Mouse (Mus musculus) midbrain, postnatal 0 days (tissue): ENCODE data around the gene Taf11. TPM values are rescaled to one million over a fixed set of nuclear protein-coding genes. Genes with fewer than 3 reads are reported as not detected.
A peak's percentile ranks its signal among the peaks of the same experiment; 100 is the strongest.

Experiments used
- ATAC-seq: fragments of 200-750 bp; cut with Nextera tagmentation; 2 replicates; pipeline ENCODE4 v1.8.0; 2017; ENCODE audit warnings: moderate number of reproducible peaks, mild to moderate bottlenecking, moderate TSS enrichment, moderate library complexity; ENCODE audit not compliant: low FRiP score
- DNase-seq: peaks from one replicate; pipeline ENCODE4 v3.0.0-alpha.2; 2015; ENCODE audit warnings: low spot score
- H3K27ac ChIP-seq: fragments of 300-500 bp; sonication (generic); 2 replicates; pipeline ENCODE4 v1.5.1; 2014; ENCODE audit warnings: low read depth, mild to moderate bottlenecking, low read length, mixed read lengths
- H3K27me3 ChIP-seq: fragments of 300-500 bp; sonication (generic); 2 replicates; pipeline ENCODE4 v1.6.1; 2014; ENCODE audit warnings: low read length, control low read depth, mixed read lengths; ENCODE audit not compliant: insufficient read depth
- H3K36me3 ChIP-seq: fragments of 300-500 bp; sonication (generic); 2 replicates; pipeline ENCODE4 v1.6.1; 2014; ENCODE audit warnings: low read length, control low read depth, mixed read lengths; ENCODE audit not compliant: insufficient read depth
- H3K4me1 ChIP-seq: fragments of 300-500 bp; sonication (generic); 2 replicates; pipeline ENCODE4 v1.6.1; 2014; ENCODE audit warnings: mild to moderate bottlenecking, control low read depth, antibody characterized with exemption, low read length, mixed read lengths; ENCODE audit not compliant: insufficient read depth
- H3K4me2 ChIP-seq: fragments of 300-500 bp; sonication (generic); 2 replicates; pipeline ENCODE4 v1.6.1; 2014; ENCODE audit warnings: low read depth, mild to moderate bottlenecking, low read length, mixed read lengths; ENCODE audit not compliant: poor library complexity, severe bottlenecking
- H3K4me3 ChIP-seq: fragments of 300-500 bp; sonication (generic); 2 replicates; pipeline ENCODE4 v1.5.1; 2014; ENCODE audit warnings: low read depth, mild to moderate bottlenecking, low read length, moderate library complexity
- H3K9ac ChIP-seq: fragments of 300-500 bp; sonication (generic); replicated peaks from 2 replicates; pipeline ENCODE4 v1.6.1; 2014; ENCODE audit warnings: mild to moderate bottlenecking, low read length, moderate library complexity, mixed read lengths; ENCODE audit not compliant: poor library complexity, severe bottlenecking
- H3K9me3 ChIP-seq: fragments of 300-500 bp; sonication (generic); 2 replicates; pipeline ENCODE4 v1.6.1; 2016; ENCODE audit warnings: low read length, control low read depth
- CTCF ChIP-seq: IDR thresholded peaks from 2 replicates; pipeline ENCODE4 v1.5.1; 2016; ENCODE audit warnings: antibody characterized with exemption, mild to moderate bottlenecking
- WGBS: fragments of 180-500 bp; shearing (Covaris S2); extraction: QIAGEN DNeasy Blood & Tissue Kit; methylation state at CpG from one replicate; pipeline ENCODE4 v1.1.7; 2014; 5-methylcytosine and 5-hydroxymethylcytosine counted together
- polyA plus RNA-seq: library from polyadenylated mRNA; unstranded; fragments of >200 nt; fragmentation: Nextera tagmentation; extraction: Ambion mirVana; gene quantifications from 2 replicates; pipeline ENCODE4 v1.2.1, GENCODE M21; 2015
- total RNA-seq: library from RNA; depleted of rRNA; stranded (reverse); fragments of >200 nt; gene quantifications from 2 replicates; pipeline ENCODE4 v1.2.3, GENCODE M21; 2014; rRNA removed

Taf11 gene
- total RNA-seq (18.1 and 21.0 TPM in 2 replicates), polyA plus RNA-seq (49.7 and 59.9 TPM in 2 replicates)

DNA sequence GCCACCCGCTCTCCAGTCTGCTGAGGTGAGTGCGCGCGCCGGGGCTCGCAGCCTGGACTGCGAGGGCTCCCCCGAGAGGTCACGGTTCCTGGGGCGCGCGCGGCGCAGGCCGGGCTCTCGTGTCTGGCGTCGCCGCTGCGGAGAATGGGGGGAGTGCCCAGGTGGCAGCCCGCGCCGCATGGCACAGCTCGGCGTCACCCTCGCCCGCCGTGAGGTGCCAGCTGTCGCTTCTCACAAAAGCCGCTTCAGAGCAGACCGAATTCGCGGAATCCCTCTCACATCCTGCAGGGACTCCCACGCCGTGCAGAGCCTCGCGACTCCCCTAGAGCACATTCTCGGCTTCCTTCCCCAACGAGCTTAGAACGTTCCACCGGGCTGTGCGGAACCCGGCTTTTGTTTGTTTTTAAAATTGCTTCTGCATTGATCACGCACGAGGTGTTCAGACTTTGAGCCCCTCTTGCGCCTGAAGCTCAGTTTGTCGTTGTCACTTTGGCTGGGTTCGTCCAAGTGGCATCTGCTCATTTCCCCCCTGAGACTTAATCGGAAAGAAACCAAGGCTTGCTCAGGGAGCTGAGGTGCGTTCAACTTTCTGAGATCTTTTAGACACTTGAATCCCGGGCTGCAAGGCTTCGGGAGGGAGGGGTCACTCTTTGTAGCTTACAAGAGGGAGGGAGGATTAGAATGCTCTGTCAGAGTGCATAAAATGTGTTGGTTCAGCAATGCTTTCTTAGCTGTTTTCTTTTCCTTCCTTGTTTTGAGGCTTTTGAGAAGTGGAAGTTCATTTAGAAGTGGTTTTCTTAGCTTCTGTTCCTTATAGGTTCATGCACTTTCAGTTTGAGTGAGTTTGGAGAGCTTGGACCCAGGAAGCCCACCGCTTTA is at the start of gene Taf11:
Gene Taf11 (minus strand): TSS at position 223 of the 879 bp plus-strand sequence.
- WGBS: 1% methylated on average over 47 of the region's 53 CpGs
- H3K4me3 ChIP-seq: peak within 1 kb of the TSS; percentile 91
- no peaks in the 10 kb centered on the region for H3K9me3 ChIP-seq
- peak within 1 kb of the TSS; percentile 85 for H3K27ac ChIP-seq
- ATAC-seq (peak; percentile 64), DNase-seq (peak; percentile 65)
- H3K4me2 ChIP-seq: peak within 1 kb of the TSS; percentile 87
- no peaks in the 10 kb centered on the region for H3K36me3 ChIP-seq
- TF ChIP-seq CTCF: no peak
- H3K9ac ChIP-seq: peak within 1 kb of the TSS; percentile 83
- peaks cover 8% of the 10 kb centered on the region for H3K4me1 ChIP-seq
- H3K27me3 ChIP-seq: no peaks in the 10 kb centered on the region

DNA sequence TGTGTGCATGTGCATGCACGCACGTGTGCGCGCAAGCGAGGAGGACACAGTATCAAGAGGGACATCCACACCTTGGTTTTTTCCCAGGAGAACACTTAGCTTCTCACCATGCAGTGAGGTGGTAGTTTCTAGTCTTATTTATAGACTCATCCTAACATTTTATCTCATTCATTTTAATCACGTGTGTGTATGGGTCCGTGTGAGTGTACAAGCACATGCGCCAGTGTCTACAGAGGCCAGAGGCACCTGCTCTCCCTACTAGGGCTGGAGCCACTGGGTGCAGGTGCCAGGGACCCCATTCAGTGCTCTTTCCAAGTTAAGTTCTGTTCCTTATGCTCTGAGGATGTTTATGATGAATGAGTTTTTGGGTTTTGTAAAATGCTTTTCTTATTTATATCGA is 48.0 kb upstream of the Taf11 start:
- Histone ChIP-seq H3K36me3 (no peaks in the 10 kb centered on the region), H3K4me1 (no peaks in the 10 kb centered on the region), H3K4me3 (no peak overlapping the region), H3K27ac (no peak overlapping the region), H3K9ac (no peak overlapping the region), H3K4me2 (no peak overlapping the region), H3K27me3 (no peaks in the 10 kb centered on the region), H3K9me3 (no peaks in the 10 kb centered on the region)
- no peak for TF ChIP-seq CTCF
- DNase-seq (no peak), ATAC-seq (no peak)
- 94% methylated on average over 9 of the region's 9 CpGs for WGBS

DNA sequence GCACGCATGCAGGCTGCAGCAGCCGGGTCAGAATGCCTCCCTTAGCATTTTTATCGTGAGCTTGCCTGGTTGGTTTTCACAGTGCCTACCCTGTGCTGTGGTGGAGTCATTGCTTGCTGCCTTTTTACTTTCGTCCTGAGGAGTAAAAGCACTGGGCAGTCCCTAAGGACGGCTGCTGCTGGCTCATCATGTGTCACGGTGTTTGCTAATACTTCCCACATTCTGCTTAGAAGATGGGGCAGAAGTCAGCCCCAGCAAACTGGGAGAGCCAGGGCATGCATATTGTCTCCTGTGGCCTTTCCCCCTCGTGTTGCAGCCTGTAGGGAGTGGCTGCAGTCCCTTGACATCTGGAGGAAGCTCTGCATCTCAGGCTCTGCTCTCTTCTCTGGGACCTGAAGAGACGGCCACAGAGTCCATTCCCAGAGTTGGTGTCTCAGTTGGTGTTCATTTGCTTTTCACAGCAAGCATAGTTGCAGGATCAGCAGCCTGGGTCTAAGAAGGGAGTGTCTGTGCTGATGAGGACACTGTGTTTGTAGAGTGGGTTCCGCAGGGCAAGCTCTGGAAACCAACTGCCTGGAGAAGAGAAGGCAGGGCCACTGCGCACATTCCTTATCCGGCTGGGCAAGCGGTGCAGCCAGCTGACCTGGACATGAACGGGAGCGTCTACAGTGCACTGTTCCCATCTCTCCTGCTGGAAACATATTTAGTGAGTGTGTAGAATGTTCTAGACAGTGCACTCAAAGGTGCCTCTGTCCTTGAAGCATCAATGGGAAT is 45.2 kb upstream of the Taf11 start:
- no peaks in the 10 kb centered on the region for H3K4me1 ChIP-seq
- no peak overlapping the region for H3K4me3 ChIP-seq
- no peaks in the 10 kb centered on the region for H3K9me3 ChIP-seq
- no peaks in the 10 kb centered on the region for H3K27me3 ChIP-seq
- ATAC-seq (no peak), DNase-seq (no peak)
- no peak overlapping the region for H3K4me2 ChIP-seq
- H3K27ac ChIP-seq: peak overlapping the region; percentile 39; the same call in 1 of the 2 replicates
- no peak for TF ChIP-seq CTCF
- 73% methylated on average over 14 of the region's 14 CpGs for WGBS
- H3K9ac ChIP-seq: no peak overlapping the region
- H3K36me3 ChIP-seq: no peaks in the 10 kb centered on the region

DNA sequence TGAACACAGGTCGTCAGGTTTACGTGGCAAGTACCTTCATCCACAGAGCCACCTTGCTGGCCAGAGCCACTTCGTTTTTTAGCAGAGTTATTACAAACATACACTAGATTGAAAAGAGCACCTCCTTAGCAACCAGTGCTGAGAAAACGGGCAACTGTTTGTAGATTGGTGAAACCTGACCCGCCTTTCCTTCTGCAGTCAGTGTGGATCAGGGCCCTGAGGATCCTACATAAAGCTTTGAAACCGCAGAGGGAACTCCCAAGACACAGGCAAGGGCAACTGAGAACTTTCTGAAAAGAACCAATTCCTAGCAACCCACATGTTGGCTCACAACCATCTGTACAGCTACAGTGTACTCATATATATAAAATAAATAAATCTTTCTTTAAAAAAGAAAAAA is 43.5 kb upstream of the Taf11 start:
- H3K4me3 ChIP-seq: no peak overlapping the region
- no peak for TF ChIP-seq CTCF

GRCm38 (mm10) chr17:27947155-27947554 is 37.5 kb upstream of the Taf11 start:
- H3K4me2 ChIP-seq: no peak overlapping the region
- H3K27ac ChIP-seq: no peak overlapping the region
- H3K27me3 ChIP-seq: no peaks in the 10 kb centered on the region
- ATAC-seq: no peak
- H3K36me3 ChIP-seq: no peaks in the 10 kb centered on the region
- no peaks in the 10 kb centered on the region for H3K9me3 ChIP-seq
- no peak overlapping the region for H3K9ac ChIP-seq
- DNase-seq: peak; percentile 11
- no peak overlapping the region for H3K4me3 ChIP-seq
- H3K4me1 ChIP-seq: peaks cover 3% of the 10 kb centered on the region; the same call in 1 of the 2 replicates
- WGBS: 80% methylated on average over 2 of the region's 2 CpGs
- peak; percentile 13; the same call in 1 of the 2 replicates for TF ChIP-seq CTCF

More for the DNA sequence above, 43.5 kb upstream of the Taf11 start:
- Histone ChIP-seq H3K36me3 (no peaks in the 10 kb centered on the region), H3K9ac (no peak overlapping the region), H3K27me3 (no peaks in the 10 kb centered on the region), H3K9me3 (no peaks in the 10 kb centered on the region), H3K4me1 (no peaks in the 10 kb centered on the region), H3K27ac (no peak overlapping the region), H3K4me2 (no peak overlapping the region)
- DNase-seq (no peak), ATAC-seq (no peak)
- WGBS: 78% methylated on average over 6 of the region's 6 CpGs
